Mouse (Mus musculus) neural tube, embryonic 12.5 days (tissue): ENCODE data around the gene Elmo2. TPM values are rescaled to one million over a fixed set of nuclear protein-coding genes. Genes with fewer than 3 reads are reported as not detected.

Experiments used
- ATAC-seq: fragments of 200-750 bp; cut with Nextera tagmentation; 2 replicates; pipeline ENCODE4 v1.8.0; 2017; ENCODE audit warnings: low read depth, mild to moderate bottlenecking, moderate TSS enrichment, moderate library complexity; ENCODE audit not compliant: low FRiP score
- H3K27ac ChIP-seq: fragments of 300-500 bp; sonication (generic); 2 replicates; pipeline ENCODE4 v1.5.1; 2016
- H3K27me3 ChIP-seq: fragments of 300-500 bp; sonication (generic); replicated peaks from 2 replicates; pipeline ENCODE4 v1.6.1; 2016; ENCODE audit warnings: mild to moderate bottlenecking
- H3K36me3 ChIP-seq: fragments of 300-500 bp; sonication (generic); 2 replicates; pipeline ENCODE4 v1.6.1; 2016; ENCODE audit warnings: mild to moderate bottlenecking
- H3K4me1 ChIP-seq: fragments of 300-500 bp; sonication (generic); 2 replicates; pipeline ENCODE4 v1.6.1; 2016
- H3K4me2 ChIP-seq: fragments of 300-500 bp; sonication (generic); replicated peaks from 2 replicates; pipeline ENCODE4 v1.6.1; 2016; ENCODE audit warnings: mild to moderate bottlenecking
- H3K4me3 ChIP-seq: fragments of 300-500 bp; sonication (generic); 2 replicates; pipeline ENCODE4 v1.5.1; 2016
- H3K9ac ChIP-seq: fragments of 300-500 bp; sonication (generic); 2 replicates; pipeline ENCODE4 v1.6.1; 2016; ENCODE audit warnings: mild to moderate bottlenecking
- H3K9me3 ChIP-seq: fragments of 300-500 bp; sonication (generic); 2 replicates; pipeline ENCODE4 v1.6.1; 2016; ENCODE audit warnings: mild to moderate bottlenecking
- WGBS: fragments of 180-500 bp; shearing (Covaris S2); methylation state at CpG from one replicate; pipeline ENCODE4 v1.1.7; 2016; 5-methylcytosine and 5-hydroxymethylcytosine counted together
- polyA plus RNA-seq: library from polyadenylated mRNA; unstranded; fragments of >200 nt; fragmentation: Nextera tagmentation; extraction: Ambion mirVana; gene quantifications from 2 replicates; pipeline ENCODE4 v1.2.1, GENCODE M21; 2016

Elmo2 gene
- polyA plus RNA-seq, 1 experiment from 2014 or later, result 87.0 TPM

DNA sequence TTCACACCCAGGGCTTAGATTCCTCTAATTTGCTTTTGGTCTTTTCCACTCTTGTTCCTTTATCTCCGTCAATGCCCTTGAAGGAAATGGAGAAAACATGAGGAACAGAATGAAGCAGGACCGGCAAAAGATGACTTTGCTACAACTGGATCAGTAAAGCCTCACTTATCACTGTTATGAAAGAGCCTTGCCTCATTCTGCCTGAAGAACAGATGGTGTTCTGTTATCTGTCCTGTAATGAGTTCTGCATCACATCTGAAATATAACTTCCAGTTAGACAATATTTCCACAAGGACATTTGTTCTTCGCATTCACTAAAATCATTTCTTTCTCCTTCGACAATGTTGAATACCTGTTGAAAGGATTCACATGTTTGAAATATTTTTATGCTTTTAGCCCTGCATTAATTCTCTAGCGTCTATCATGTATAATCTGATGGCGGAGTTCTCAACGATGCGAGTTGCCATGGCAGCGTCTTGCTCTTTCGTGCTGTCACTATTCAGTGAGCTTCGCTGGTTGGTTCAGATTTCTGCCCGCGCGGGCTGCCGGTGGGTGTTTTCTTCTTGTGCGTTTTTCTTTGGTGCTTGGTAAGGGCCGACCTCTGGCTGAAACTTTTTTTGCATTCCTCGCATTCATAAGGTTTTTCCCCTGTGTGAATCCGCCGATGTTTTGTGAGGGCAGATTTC, 25.7 kb upstream of the Elmo2 start:
- H3K4me2 ChIP-seq, result no peak overlapping the region
- H3K27ac ChIP-seq, result no peak overlapping the region
- WGBS, result 93% methylated on average over 20 of the region's 20 CpGs
- H3K4me1 ChIP-seq, result no peaks in the 10 kb centered on the region
- no peaks in the 10 kb centered on the region; the same call in 1 of the 2 replicates for H3K27me3 ChIP-seq
- H3K4me3 ChIP-seq, result no peak overlapping the region
- H3K9me3 ChIP-seq, result peaks cover 25% of the 10 kb centered on the region
- no peak for ATAC-seq
- H3K36me3 ChIP-seq, result peaks cover 23% of the 10 kb centered on the region
- no peak overlapping the region for H3K9ac ChIP-seq

DNA sequence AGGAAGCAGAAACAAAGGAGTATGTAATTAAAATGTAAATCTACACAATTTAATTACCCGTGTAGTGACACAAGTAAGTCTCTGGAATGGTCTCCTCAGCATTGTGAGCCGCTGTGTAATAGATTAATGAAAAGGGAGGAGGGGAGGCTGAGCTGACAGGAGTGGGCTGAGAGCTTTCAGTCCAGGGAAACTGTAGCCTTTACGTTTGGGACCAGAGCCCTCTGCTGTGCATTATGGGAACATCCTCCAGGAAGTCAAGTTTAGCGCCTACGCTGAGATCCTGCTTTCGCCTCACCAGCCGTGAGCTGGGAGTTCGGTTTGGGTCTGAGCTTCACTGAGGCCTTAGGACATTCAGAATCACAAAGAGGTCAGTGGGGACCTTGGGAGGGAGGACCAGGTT, 23.2 kb upstream of the Elmo2 start:
- H3K4me3 ChIP-seq, result no peak overlapping the region
- no peak overlapping the region for H3K27ac ChIP-seq
- peaks cover 25% of the 10 kb centered on the region for H3K9me3 ChIP-seq
- ATAC-seq, result peak; percentile 72; the same call in 1 of the 2 replicates
- H3K4me2 ChIP-seq, result no peak overlapping the region
- 23% methylated on average over 8 of the region's 8 CpGs for WGBS
- no peak overlapping the region for H3K9ac ChIP-seq
- H3K36me3 ChIP-seq, result peaks cover 23% of the 10 kb centered on the region
- no peaks in the 10 kb centered on the region; the same call in 1 of the 2 replicates for H3K27me3 ChIP-seq
- no peaks in the 10 kb centered on the region for H3K4me1 ChIP-seq

DNA sequence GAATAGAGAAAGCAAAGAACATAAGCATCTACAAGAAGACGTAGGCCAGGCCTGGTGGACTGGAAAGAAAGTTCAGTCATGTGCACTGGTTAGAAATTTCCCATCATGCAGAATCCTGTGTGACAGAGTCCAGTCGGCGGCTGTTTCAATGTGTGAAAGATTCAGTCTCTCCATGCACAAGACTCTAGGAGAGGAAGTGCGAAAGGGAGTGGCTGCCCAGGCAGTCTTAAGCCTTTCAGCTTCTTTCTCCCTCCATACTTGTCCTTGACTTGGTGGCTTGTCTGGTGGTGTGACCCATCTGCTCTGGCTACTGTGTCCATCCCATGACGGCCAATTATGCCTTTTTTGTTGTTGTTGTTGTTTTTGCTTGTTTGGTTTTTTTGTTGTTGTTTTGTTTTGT, 19.9 kb upstream of the Elmo2 start:
- Histone ChIP-seq H3K4me3 (no peak overlapping the region), H3K4me2 (no peak overlapping the region), H3K27ac (no peak overlapping the region), H3K36me3 (no peaks in the 10 kb centered on the region), H3K9ac (no peak overlapping the region), H3K4me1 (no peaks in the 10 kb centered on the region), H3K9me3 (no peaks in the 10 kb centered on the region), H3K27me3 (no peaks in the 10 kb centered on the region; the same call in 1 of the 2 replicates)
- ATAC-seq, result no peak
- 94% methylated on average over 5 of the region's 5 CpGs for WGBS

DNA sequence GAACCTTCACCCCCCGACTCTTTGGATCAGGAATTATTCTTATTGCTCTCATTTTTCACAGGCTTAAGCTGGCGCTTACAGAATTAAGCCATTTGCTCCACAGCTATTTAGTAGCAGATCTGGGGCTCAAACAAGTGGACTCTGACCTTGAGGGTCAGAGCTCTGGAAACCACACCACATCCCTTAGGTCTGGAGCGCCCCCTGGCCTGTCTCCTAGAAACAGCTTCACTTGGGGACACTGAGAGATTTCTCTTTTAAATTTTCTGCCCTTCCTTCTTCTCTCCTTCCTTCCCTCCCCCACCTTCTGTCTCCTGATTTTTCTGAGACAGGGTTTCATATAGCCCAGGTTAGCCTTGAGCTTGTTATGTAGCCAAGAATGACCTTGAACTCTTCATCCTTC, 10.9 kb upstream of the Elmo2 start:
- H3K9me3 ChIP-seq, result no peaks in the 10 kb centered on the region
- H3K27me3 ChIP-seq, result no peaks in the 10 kb centered on the region
- H3K4me2 ChIP-seq, result no peak overlapping the region
- no peak overlapping the region for H3K9ac ChIP-seq
- no peak for ATAC-seq
- H3K27ac ChIP-seq, result no peak overlapping the region
- H3K4me3 ChIP-seq, result no peak overlapping the region
- WGBS, result 22% methylated on average over 3 of the region's 3 CpGs
- no peaks in the 10 kb centered on the region for H3K36me3 ChIP-seq
- no peaks in the 10 kb centered on the region for H3K4me1 ChIP-seq

DNA sequence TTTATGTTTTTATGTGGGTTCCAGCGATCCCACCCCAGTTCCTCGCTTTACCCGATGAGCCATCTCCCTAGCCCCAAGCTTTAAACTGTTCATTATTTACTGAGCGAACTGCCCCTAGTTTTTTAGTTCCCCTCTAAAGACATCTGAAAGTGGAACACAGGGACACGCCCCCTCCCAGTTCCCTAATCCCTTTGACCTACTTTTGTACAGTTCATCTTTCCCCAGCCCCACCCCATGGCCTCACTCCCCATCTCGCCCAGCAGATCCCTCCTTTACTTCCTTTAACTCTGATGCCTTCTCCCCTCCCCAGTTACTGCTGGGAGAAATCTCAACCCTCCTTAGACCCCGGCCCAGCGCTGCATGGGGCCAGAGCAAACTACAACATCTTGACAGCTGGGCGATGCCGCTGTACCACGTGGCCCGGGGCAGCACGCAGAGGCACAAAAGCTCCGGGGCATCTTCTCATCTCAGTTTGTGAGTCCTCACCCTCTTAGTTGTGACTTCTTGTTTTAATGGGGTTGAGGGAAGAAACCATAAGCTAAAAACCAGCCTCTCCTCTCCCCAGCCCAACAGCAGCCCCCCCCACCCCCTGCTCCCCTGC, 6.4 kb upstream of the Elmo2 start:
- Histone ChIP-seq H3K4me2 (no peak overlapping the region), H3K27ac (no peak overlapping the region), H3K4me1 (no peaks in the 10 kb centered on the region), H3K9ac (no peak overlapping the region), H3K9me3 (no peaks in the 10 kb centered on the region), H3K36me3 (no peaks in the 10 kb centered on the region), H3K4me3 (no peak overlapping the region), H3K27me3 (no peaks in the 10 kb centered on the region)
- no peak for ATAC-seq
- WGBS, result 55% methylated on average over 14 of the region's 14 CpGs

DNA sequence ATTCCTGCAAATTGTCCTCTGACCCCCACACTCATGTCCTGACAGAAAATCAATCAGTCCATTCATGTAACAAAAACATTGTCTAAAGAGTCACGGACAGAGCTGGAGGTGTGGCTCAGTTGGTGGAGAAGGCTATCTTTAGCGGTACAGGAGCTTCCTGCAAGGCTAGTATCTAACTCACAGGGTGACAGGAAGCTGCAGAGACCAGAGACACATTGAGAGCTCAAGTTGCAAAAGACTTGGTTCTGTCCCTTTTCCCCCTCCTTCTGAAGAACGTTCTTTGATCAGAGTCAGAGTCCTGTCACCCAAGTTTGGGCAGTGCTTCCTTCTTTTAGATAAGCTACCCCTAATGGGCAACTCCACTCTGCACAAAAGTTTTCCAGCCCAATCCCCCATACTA, 3.4 kb upstream of the Elmo2 start:
- no peak for ATAC-seq
- 54% methylated on average over 3 of the region's 3 CpGs for WGBS
- H3K4me1 ChIP-seq, result peaks cover 23% of the 10 kb centered on the region

DNA sequence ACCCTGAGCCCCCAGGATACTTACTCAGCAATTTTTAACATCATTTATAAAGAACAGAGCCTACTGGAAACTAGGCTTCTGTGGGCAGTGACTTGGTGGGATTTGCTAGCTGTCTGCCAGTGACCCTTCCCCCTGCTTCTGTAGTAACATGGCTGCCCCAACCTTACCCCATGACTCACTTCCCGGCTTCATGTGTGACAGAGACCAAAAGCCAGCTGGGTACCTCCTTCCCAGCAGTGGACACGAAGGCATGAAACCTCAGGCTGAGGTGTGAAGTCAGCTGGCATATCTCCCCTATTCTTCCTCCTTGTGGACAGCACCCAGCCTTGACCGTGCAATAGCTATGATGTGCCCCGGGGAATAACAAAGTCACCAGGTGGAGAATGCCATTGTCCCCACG, 2.5 kb upstream of the Elmo2 start:
- 0 out of 2 replicates have a peak, but pooled peaks cover 3% of the 10 kb centered on the region for H3K27me3 ChIP-seq
- H3K4me3 ChIP-seq, result no peak overlapping the region
- H3K27ac ChIP-seq, result no peak overlapping the region
- no peak for ATAC-seq
- peaks cover 32% of the 10 kb centered on the region for H3K4me1 ChIP-seq
- WGBS, result 76% methylated on average over 5 of the region's 5 CpGs
- no peaks in the 10 kb centered on the region for H3K36me3 ChIP-seq
- H3K4me2 ChIP-seq, result no peak overlapping the region
- no peaks in the 10 kb centered on the region for H3K9me3 ChIP-seq
- no peak overlapping the region for H3K9ac ChIP-seq

More for the DNA sequence above, 3.4 kb upstream of the Elmo2 start:
- H3K9ac ChIP-seq, result no peak overlapping the region
- H3K4me2 ChIP-seq, result no peak overlapping the region
- H3K27ac ChIP-seq, result no peak overlapping the region
- H3K9me3 ChIP-seq, result no peaks in the 10 kb centered on the region
- no peaks in the 10 kb centered on the region for H3K27me3 ChIP-seq
- no peak overlapping the region for H3K4me3 ChIP-seq
- H3K36me3 ChIP-seq, result no peaks in the 10 kb centered on the region

DNA sequence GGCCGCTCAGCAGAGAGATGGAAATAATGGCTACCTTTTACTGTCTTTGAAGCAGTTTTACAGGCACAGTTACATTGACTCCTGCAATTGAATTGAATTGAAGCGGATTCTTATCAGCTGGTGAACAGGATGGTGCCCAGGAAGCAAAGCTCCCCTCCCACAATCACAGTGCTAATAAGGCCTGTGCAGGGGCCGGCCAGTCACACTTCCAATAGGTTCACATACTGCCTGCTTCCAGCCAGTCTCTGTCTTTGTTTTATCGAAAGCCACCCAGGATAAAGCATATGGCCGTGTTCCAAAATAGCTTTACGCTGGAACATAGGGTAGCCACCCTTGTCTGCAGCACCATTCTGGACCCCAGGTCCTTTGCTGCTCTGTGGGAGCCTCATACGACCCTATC, 1.1 kb upstream of the Elmo2 start:
- 0 out of 2 replicates have a peak overlapping the region, but pooled peaks have one; percentile 85 for H3K4me3 ChIP-seq
- WGBS, result 27% methylated on average over 7 of the region's 7 CpGs
- H3K27ac ChIP-seq, result 0 out of 2 replicates have a peak overlapping the region, but pooled peaks have one; percentile 65
- H3K27me3 ChIP-seq, result 0 out of 2 replicates have a peak, but pooled peaks cover 3% of the 10 kb centered on the region
- no peak for ATAC-seq
- H3K4me1 ChIP-seq, result peaks cover 40% of the 10 kb centered on the region
- H3K36me3 ChIP-seq, result no peaks in the 10 kb centered on the region
- 0 out of 2 replicates have a peak overlapping the region, but pooled peaks have one; percentile 62 for H3K9ac ChIP-seq
- no peaks in the 10 kb centered on the region for H3K9me3 ChIP-seq
- peak overlapping the region; percentile 83 for H3K4me2 ChIP-seq

DNA sequence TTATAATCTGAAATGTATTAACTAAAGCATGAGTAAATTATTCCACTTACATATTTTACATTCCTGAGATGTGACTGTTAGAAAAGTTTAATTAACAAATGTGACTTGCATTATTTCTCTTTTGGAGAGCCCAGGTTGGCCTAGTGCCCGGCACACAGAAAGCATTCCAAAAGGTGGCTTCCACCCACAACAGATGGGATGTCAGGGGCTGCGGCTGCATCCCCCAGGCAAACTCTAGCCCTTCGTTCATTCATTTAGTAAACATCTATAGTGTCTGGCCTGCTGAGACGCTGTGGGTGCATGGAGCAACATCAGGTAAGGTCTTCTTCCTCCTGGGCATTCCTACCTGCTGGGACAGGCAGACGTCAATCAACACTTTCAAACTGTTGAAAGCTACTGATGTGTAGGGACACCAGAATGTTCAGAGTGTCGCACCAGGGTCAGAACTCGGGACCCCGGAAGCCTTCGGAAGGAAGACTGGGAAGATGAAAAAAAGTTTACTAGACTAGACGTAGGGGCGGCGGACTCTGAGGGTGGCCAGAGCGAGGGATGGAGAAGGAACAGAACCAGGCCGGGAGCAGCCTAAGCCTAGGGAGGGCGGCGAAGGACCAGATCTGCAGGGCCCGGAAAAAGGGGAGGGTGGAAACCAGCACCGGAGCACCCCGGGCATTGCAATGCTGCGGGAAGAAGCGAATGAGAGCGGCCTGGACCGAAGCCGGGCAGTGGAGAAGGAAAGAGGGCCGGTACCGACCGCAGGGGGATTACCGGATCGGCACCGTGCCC, 567 bp downstream of the Elmo2 start:
- Histone ChIP-seq H3K4me2 (peak overlapping the region; percentile 83), H3K9ac (peak overlapping the region; percentile 91), H3K4me1 (peaks cover 54% of the 10 kb centered on the region), H3K36me3 (no peaks in the 10 kb centered on the region), H3K9me3 (no peaks in the 10 kb centered on the region), H3K4me3 (peak overlapping the region; percentile 85), H3K27ac (no peak overlapping the region), H3K27me3 (0 out of 2 replicates have a peak, but pooled peaks cover 3% of the 10 kb centered on the region)
- ATAC-seq, result peak; percentile 31
- 1% methylated on average over 30 of the region's 30 CpGs for WGBS

DNA sequence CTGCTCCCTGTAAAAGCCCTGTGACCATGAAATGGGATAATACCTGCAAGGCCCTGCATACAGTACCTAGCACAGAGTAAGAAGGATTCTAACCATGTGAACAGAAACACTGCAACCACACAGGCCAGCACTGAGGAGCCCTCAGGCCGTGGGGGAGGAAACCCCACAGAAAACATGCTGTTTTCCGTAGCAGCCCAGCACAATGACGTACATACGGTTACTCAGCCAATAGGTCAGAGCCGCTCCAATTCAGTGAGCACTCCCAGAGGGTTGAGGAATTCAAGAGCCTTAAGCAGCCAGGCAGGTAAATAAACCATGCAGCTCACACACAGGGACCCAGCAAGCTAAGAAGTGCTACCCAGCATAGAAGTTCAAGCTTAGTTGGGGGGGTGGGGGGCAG, 2.4 kb downstream of the Elmo2 start:
- Histone ChIP-seq H3K4me1 (peaks cover 62% of the 10 kb centered on the region), H3K36me3 (no peaks in the 10 kb centered on the region), H3K9ac (peak overlapping the region; percentile 33; the same call in 1 of the 2 replicates), H3K27me3 (0 out of 2 replicates have a peak, but pooled peaks cover 7% of the 10 kb centered on the region), H3K4me3 (no peak overlapping the region), H3K9me3 (no peaks in the 10 kb centered on the region), H3K4me2 (peak overlapping the region; percentile 83), H3K27ac (no peak overlapping the region)
- WGBS, result 23% methylated on average over 5 of the region's 5 CpGs
- no peak for ATAC-seq

DNA sequence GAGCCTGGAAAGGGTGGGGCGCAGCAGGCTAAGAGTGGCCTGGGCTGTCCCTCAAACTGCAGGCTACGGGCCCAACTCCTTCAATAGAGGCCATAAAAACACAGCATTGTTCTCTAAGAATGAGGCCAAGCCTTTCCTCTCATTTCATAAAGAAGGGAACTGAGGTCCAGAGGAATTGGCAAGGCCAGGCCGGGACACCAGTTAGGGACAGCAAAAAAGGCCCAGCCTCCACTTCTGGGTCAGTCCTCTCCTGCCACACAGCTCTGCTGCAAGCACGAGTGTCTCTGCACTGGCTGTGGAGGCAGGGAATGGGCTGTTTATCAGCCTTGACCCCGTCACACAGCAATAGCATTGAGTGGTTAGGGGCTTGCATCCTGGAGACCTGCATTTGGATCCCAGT, 2.8 kb downstream of the Elmo2 start:
- H3K9ac ChIP-seq, result peak overlapping the region; percentile 33; the same call in 1 of the 2 replicates
- peaks cover 67% of the 10 kb centered on the region for H3K4me1 ChIP-seq
- 37% methylated on average over 5 of the region's 5 CpGs for WGBS
- no peak for ATAC-seq
- H3K27ac ChIP-seq, result no peak overlapping the region
- H3K4me2 ChIP-seq, result peak overlapping the region; percentile 83
- no peaks in the 10 kb centered on the region for H3K9me3 ChIP-seq
- H3K27me3 ChIP-seq, result 0 out of 2 replicates have a peak, but pooled peaks cover 8% of the 10 kb centered on the region
- no peak overlapping the region for H3K4me3 ChIP-seq
- H3K36me3 ChIP-seq, result no peaks in the 10 kb centered on the region
